Mouse (Mus musculus) stomach, postnatal 0 days (tissue): ENCODE measurements around the gene Usp15.

ENCODE experiments used
- CTCF ChIP-seq: IDR thresholded peaks from 2 replicates; pipeline ENCODE4 v1.5.1; 2016; ENCODE audit warnings: antibody characterized with exemption, low read depth, mild to moderate bottlenecking, moderate library complexity
- EP300 ChIP-seq: optimal IDR thresholded peaks from 2 replicates; pipeline ENCODE3; 2016; ENCODE audit warnings: antibody characterized with exemption

DNA sequence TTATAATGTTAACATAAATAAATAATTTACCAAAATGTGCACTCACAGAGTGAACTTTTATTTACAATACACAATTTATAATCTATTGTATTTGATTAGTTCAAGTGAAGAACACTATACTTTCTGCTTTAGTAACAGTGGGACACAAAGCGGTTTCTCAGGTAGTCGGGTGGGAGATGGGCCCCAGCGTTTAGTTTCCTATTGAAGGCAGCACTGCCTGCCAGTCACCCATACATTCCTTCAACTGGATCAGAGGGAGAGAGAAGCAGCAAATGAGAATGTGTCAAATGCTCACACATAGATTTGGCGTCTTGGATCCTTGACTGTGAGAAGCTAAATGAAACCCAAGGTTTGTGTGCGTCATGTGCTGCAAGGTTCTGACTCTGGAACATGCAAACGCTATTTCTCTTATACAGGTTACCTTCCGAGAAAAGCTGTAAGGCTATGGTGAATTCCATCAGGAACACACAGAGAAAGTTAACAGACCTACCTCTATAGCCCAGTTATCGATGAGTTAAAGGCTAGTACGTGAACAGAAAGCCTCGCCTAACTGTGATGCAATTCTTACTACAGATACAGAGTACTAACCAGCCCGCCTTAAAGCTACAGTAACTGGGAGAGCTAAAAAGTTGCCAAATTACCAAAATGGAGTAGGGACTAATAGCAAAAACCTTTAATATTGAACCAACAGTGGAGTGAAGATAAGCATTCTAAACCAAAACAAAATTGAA lies 84.6 kb downstream of the Usp15 start:
- TF ChIP-seq EP300, result no peak
- no peak for TF ChIP-seq CTCF
